In the genomic region with DNA sequence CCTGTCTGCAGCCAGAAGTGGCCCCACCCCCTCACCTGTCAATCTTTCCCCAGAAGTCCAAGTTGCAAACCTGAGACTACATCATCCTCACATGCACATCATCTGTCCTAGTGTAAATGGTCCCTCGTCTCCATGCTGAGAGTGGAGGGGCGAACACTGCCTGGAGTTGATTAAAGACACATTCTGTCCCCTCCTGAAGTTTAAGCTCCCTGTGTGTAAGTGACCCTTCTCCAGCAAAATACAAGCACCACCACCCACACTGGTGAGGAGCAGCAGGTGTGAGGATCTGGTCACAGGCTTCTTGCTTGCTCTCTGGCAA, we compare ENCODE assay signal across 15 mouse cellular contexts.
"Had no signal": no experiment of that assay in that cellular context is flagged by ENCODE, and none has a peak within 500 bp of the region (broad histone marks: within the 10 kb centered on the region; RNA-seq: fewer than 3 reads in every experiment).

No protein-coding gene starts in this region.

- H3K27me3 ChIP-seq: limb, embryonic 15.5 days; liver, embryonic 12.5 days; neural tube, embryonic 13.5 days; stomach, embryonic 15.5 days had no signal

- H3K36me3 ChIP-seq: limb, embryonic 15.5 days; liver, embryonic 12.5 days; midbrain, embryonic 10.5 days; neural tube, embryonic 13.5 days; stomach, embryonic 15.5 days had no signal

- H3K4me1 ChIP-seq: liver, embryonic 12.5 days; stomach, embryonic 15.5 days had no signal

- H3K9me3 ChIP-seq: limb, embryonic 15.5 days; liver, embryonic 12.5 days; midbrain, embryonic 10.5 days; neural tube, embryonic 13.5 days; stomach, embryonic 15.5 days had no signal

- ATAC-seq: liver, embryonic 12.5 days had no signal

- H3K27ac ChIP-seq: layer of hippocampus, adult 2 months; limb, embryonic 15.5 days; liver, embryonic 12.5 days; midbrain, embryonic 10.5 days; neural tube, embryonic 13.5 days; stomach, embryonic 15.5 days had no signal

- H3K4me2 ChIP-seq: limb, embryonic 15.5 days; liver, embryonic 12.5 days; lung, embryonic 14.5 days; neural tube, embryonic 13.5 days; stomach, embryonic 15.5 days had no signal

- H3K9ac ChIP-seq: limb, embryonic 15.5 days; liver, embryonic 12.5 days; lung, embryonic 14.5 days; neural tube, embryonic 13.5 days; stomach, embryonic 15.5 days had no signal

- H3K4me3 ChIP-seq: layer of hippocampus, adult 2 months; limb, embryonic 15.5 days; liver, embryonic 12.5 days; midbrain, embryonic 10.5 days; neural tube, embryonic 13.5 days; stomach, embryonic 15.5 days had no signal

- DNase-seq: kidney, adult 11 months; kidney, adult 9 months; kidney, postnatal 10 days; kidney, postnatal 4 days; lung, embryonic 14.5 days; lung, postnatal 10 days; lung, postnatal 4 days; right cerebral cortex, postnatal 14 days; thymus, postnatal 36 days had no signal
